Mouse (Mus musculus): Measurements from ENCODE around the gene Cnih4. TPM values are rescaled to one million over a fixed set of nuclear protein-coding genes. Genes with fewer than 3 reads are reported as not detected.

Cnih4 gene
- total RNA-seq (2021), result 10 to 100 TPM; 25.9 to 28.6 TPM
- long read RNA-seq, experiment 1, transcript Cnih4-204 (5 exons, 3,268 nt), result major isoform, 21 of 24 reads
- long read RNA-seq, experiment 1, partial matches to known transcripts, result 0 of 24 reads
- long read RNA-seq, experiment 1, other reads (novel, unspliced or antisense), result 3 of 24 reads
- long read RNA-seq, experiment 2, transcript Cnih4-204 (5 exons, 3,268 nt), result major isoform, 42 of 45 reads
- long read RNA-seq, experiment 2, partial matches to known transcripts, result 1 of 45 reads
- long read RNA-seq, experiment 2, other reads (novel, unspliced or antisense), result 2 of 45 reads

- intact Hi-C loops (cut with DNase I; ENCODE audit: low total_unique reads), result no loop called here
- peak; percentile 91 for DNase-seq
These were observed at the start of gene Cnih4, which contains the start of gene Nvl for GRCm38 (mm10) chr1:181143950-181144836. Cnih4 (plus strand) TSS chr1:181144693. Nvl (minus strand) TSS chr1:181144204.

GRCm38 (mm10) chr1:181117112-181117511 lies 27.4 kb upstream of the Cnih4 start:
- intact Hi-C loops (cut with DNase I; ENCODE audit: low total_unique reads), result no loop called here
- DNase-seq, result no peak

GRCm38 (mm10) chr1:181124145-181124544 lies 20.3 kb upstream of the Cnih4 start:
- no peak for DNase-seq
- intact Hi-C loops (cut with DNase I; ENCODE audit: low total_unique reads), result no loop called here

- DNase-seq, result no peak
- intact Hi-C loops (cut with DNase I; ENCODE audit: low total_unique reads), result loop anchor here (5.0 kb wide), 1 partner anchor 61 kb away; no protein-coding TSS in a partner anchor
These were observed 18.6 kb upstream of the Cnih4 start for GRCm38 (mm10) chr1:181125916-181126315.

- DNase-seq, result no peak
- intact Hi-C loops (cut with DNase I; ENCODE audit: low total_unique reads), result loop anchor here (5.0 kb wide), 1 partner anchor 61 kb away; no protein-coding TSS in a partner anchor
These were observed 17.7 kb upstream of the Cnih4 start for GRCm38 (mm10) chr1:181126766-181127165.

GRCm38 (mm10) chr1:181131915-181132314 lies 12.6 kb upstream of the Cnih4 start:
- intact Hi-C loops (cut with DNase I; ENCODE audit: low total_unique reads), result no loop called here
- DNase-seq, result no peak

- intact Hi-C loops (cut with DNase I; ENCODE audit: low total_unique reads), result no loop called here
- no peak for DNase-seq
These were observed 5.8 kb upstream of the Cnih4 start for GRCm38 (mm10) chr1:181138730-181139129.

- intact Hi-C loops (cut with DNase I; ENCODE audit: low total_unique reads), result no loop called here
- no peak for DNase-seq
These were observed 914 bp upstream of the Cnih4 start for GRCm38 (mm10) chr1:181143609-181143949.

- no peak for DNase-seq
- intact Hi-C loops (cut with DNase I; ENCODE audit: low total_unique reads), result no loop called here
These were observed 473 bp downstream of the Cnih4 start for GRCm38 (mm10) chr1:181144966-181145365.

- intact Hi-C loops (cut with DNase I; ENCODE audit: low total_unique reads), result no loop called here
- no peak for DNase-seq
These were observed 1.7 kb downstream of the Cnih4 start for GRCm38 (mm10) chr1:181146187-181146586.

- DNase-seq, result no peak
- intact Hi-C loops (cut with DNase I; ENCODE audit: low total_unique reads), result no loop called here
These were observed 4.0 kb downstream of the Cnih4 start for GRCm38 (mm10) chr1:181148540-181148939.

GRCm38 (mm10) chr1:181149373-181150017 lies 5.0 kb downstream of the Cnih4 start:
- no peak for DNase-seq
- intact Hi-C loops (cut with DNase I; ENCODE audit: low total_unique reads), result no loop called here

GRCm38 (mm10) chr1:181150431-181150826 lies 5.9 kb downstream of the Cnih4 start:
- no peak for DNase-seq
- intact Hi-C loops (cut with DNase I; ENCODE audit: low total_unique reads), result no loop called here

GRCm38 (mm10) chr1:181150827-181151534 lies 6.5 kb downstream of the Cnih4 start:
- intact Hi-C loops (cut with DNase I; ENCODE audit: low total_unique reads), result no loop called here
- peak; percentile 90 for DNase-seq

- intact Hi-C loops (cut with DNase I; ENCODE audit: low total_unique reads), result no loop called here
- DNase-seq, result no peak
These were observed 7.0 kb downstream of the Cnih4 start for GRCm38 (mm10) chr1:181151541-181151940.

- intact Hi-C loops (cut with DNase I; ENCODE audit: low total_unique reads), result no loop called here
- DNase-seq, result no peak
These were observed 23.3 kb downstream of the Cnih4 start for GRCm38 (mm10) chr1:181167816-181168215.

- intact Hi-C loops (cut with DNase I; ENCODE audit: low total_unique reads), result no loop called here
- no peak for DNase-seq
These were observed 23.9 kb downstream of the Cnih4 start for GRCm38 (mm10) chr1:181168377-181168776.

GRCm38 (mm10) chr1:181170210-181170609 lies 25.7 kb downstream of the Cnih4 start:
- DNase-seq, result no peak
- intact Hi-C loops (cut with DNase I; ENCODE audit: low total_unique reads), result no loop called here

- no peak for DNase-seq
- intact Hi-C loops (cut with DNase I; ENCODE audit: low total_unique reads), result loop anchor here (5.0 kb wide), 1 partner anchor 62 kb away; no protein-coding TSS in a partner anchor
These were observed 44.4 kb downstream of the Cnih4 start for GRCm38 (mm10) chr1:181188925-181189324.

Data from gastrocnemius, postnatal 14 days (tissue).